Mouse (Mus musculus): ENCODE results near the gene Trim24.
A peak's percentile ranks its signal among the peaks of the same experiment; 100 is the strongest.
"Not testable (repeated sequence)": the region's sequence is repeated elsewhere in the genome, so short reads cannot be mapped to it uniquely, and the experiment has no call there.

The Trim24 gene

DNA sequence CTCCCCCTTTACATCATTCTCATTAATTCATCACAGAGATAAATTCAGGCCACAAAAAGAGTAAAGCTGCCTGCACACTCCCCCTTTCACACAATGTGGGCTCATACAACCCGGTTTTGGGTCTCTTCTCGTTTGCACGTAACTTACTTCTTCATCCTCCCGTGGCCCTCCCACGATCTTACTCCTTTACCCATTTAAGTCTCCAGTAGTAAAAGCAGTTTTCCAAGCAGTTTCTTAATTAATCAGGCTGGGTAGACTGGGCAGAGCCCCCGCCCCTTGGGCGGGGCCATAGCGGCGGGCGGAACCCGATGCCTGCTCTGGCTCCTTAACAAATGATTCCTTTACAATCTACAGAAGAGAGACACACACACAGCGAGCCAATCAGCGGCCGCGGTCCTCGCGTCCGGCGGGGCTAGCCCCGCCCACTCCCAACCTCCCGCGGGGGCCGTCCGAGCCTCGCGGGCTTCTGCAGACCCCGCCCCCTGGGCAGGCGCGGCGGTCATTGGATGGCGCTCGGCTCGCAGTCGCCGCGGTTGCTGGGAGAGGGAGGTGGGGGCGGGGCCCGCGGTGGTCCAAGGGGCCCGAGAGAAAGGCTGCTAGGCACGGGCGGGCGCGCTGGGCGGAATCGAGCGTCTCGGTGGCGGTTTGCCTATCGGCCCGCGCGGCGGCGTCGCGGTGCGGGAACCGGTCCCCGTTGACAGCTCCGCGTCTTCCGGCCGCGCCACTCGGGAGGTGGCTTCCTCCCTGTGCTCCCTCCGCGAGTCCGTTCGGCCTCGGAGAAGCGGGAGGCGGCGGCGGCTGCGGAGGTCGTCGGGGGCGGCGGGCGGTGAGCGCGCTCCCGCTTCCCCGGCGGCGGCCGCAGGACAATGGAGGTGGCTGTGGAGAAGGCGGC is at the start of gene Trim24:
Trim24 (plus strand) TSS at position 567 of the 892 bp plus-strand sequence.
- peak; percentile 94 for DNase-seq (ENCODE audit: low read depth, low spot score)

GRCm38 (mm10) chr6:37821531-37822051 is 49.0 kb upstream of the Trim24 start:
- no peak for DNase-seq (ENCODE audit: low read depth, low spot score)

GRCm38 (mm10) chr6:37822390-37822789 is 48.2 kb upstream of the Trim24 start:
- DNase-seq (ENCODE audit: low read depth, low spot score) = no peak

- no peak for DNase-seq (ENCODE audit: low read depth, low spot score)
Observed at GRCm38 (mm10) chr6:37823731-37824130, 46.9 kb upstream of the Trim24 start.

GRCm38 (mm10) chr6:37825331-37826115 is 45.1 kb upstream of the Trim24 start:
- DNase-seq (ENCODE audit: low read depth, low spot score) = not testable (repeated sequence)

DNA sequence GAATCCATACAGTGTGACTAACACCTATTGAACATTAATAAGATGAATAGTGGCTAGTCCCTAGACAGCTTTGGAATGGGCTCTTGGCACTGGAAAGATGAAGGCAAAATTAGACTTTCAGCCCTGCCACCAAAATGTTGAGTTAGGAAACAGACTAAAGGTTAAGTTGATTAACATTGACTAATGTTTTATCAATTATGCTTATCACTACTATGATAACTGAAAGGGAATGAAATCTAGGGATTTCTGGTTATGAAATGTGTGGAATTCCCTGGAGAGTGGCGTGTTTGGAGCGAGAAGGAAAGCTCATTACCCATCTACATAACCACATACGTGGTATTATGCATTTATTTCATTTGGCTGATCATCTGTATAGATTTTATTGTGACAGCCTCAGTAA is 41.7 kb upstream of the Trim24 start:
- DNase-seq (ENCODE audit: low read depth, low spot score) = no peak

- DNase-seq (ENCODE audit: low read depth, low spot score) = no peak
Observed at GRCm38 (mm10) chr6:37829631-37830030, 41.0 kb upstream of the Trim24 start.

- no peak for DNase-seq (ENCODE audit: low read depth, low spot score)
Observed at GRCm38 (mm10) chr6:37833691-37834090, 36.9 kb upstream of the Trim24 start.

GRCm38 (mm10) chr6:37836951-37837565 is 33.6 kb upstream of the Trim24 start:
- not testable (repeated sequence) for DNase-seq (ENCODE audit: low read depth, low spot score)

- no peak for DNase-seq (ENCODE audit: low read depth, low spot score)
Observed at GRCm38 (mm10) chr6:37842779-37843605, 27.6 kb upstream of the Trim24 start.

- DNase-seq (ENCODE audit: low read depth, low spot score) = no peak
Observed at GRCm38 (mm10) chr6:37843647-37844273, 26.9 kb upstream of the Trim24 start.

DNA sequence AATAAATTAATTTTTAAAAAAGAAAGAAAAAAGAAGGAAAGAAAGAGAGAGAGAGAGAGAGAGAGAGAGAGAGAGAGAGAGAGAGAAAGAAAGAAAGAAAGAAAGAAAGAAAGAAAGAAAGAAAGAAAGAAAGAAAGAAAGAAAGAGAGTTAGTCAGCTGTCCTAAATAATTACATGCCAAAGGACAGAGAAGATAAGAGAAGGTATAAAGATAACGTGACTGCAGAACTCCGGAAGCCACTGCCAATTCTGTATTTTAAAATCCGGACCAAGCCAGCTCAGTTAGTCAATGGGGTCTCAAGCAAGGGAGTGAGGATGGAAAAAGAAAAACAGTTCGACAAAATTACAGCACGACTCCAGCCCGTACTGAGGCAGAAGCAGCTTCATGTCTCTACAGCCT is 25.7 kb upstream of the Trim24 start:
- DNase-seq (ENCODE audit: low read depth, low spot score) = not testable (repeated sequence)

- not testable (repeated sequence) for DNase-seq (ENCODE audit: low read depth, low spot score)
Observed at GRCm38 (mm10) chr6:37847531-37847930, 23.1 kb upstream of the Trim24 start.

GRCm38 (mm10) chr6:37851352-37851751 is 19.3 kb upstream of the Trim24 start:
- no peak for DNase-seq (ENCODE audit: low read depth, low spot score)

DNA sequence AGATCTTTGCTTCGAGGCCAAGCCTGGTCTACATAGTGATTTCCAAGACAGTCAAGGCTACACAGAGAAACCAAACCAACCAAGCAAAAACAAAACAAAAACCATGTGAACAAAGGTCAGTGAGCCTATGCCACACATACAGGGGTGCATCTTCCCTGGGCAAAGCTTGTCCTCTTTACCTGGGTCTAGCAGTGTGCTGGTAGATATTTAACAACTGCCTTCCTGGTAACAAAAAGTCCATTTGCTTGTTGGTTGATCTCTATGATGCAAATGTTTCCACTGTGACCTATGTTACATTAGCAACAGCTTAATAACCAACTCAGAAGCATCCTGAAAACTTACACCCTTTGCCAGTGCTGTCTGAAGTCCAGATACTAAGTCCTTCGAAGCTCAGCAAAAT is 17.3 kb upstream of the Trim24 start:
- no peak for DNase-seq (ENCODE audit: low read depth, low spot score)

DNA sequence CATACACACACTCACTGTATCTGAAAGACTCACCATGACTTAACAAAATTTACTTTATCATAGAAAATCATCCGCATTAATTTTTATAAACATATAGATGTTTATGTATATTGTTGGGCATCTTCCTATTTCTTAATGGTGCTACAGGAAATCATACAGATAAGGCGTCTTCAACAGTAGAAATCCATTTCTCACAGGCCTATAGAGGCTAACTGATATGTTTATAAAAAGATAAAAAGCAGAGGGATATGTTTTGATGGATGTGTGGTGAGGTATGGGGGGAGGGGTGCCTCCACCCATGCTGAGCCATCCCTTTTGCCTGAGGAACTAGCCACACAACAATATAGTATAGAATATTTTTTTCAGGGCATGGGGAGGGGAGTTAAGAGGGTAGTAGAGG is 15.2 kb upstream of the Trim24 start:
- DNase-seq (ENCODE audit: low read depth, low spot score) = no peak

DNA sequence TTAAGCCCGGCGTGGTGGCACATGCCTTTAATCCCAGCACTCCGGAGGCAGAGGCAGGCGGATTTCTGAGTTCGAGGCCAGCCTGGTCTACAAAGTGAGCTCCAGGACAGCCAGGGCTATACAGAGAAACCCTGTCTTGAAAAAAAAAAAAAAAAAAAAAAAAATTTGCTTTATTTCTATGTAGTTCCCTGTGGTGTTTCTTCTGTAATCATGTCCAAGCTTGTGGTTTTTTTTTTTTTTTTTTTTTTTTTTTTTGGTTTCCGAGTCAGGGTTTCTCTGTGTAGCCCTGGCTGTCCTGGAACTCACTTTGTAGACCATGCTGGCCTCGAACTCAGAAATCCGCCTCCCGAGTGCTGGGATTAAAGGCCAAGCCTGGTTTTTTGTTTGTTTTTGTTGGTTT is 14.3 kb upstream of the Trim24 start:
- not testable (repeated sequence) for DNase-seq (ENCODE audit: low read depth, low spot score)

GRCm38 (mm10) chr6:37857196-37857874 is 13.3 kb upstream of the Trim24 start:
- DNase-seq (ENCODE audit: low read depth, low spot score) = no peak

DNA sequence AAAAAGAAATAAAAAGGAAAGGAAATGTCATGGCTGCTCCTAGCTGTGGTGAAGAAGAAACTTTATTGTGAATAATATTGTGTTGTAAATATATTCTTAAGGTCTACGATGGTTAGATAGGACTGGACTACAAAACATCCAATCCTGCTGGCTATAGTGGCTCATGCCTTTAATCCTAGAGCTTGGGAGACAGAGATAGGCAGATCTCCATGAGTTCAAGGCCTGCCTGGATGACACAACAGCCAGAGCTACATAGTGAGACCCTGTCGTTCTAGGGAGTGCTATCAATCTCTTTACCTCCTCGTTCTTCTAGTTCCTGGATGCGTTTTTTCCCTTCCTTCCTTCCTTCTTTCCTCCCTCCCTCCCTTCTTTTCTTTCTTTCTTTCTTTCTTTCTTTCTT is 12.5 kb upstream of the Trim24 start:
- no peak for DNase-seq (ENCODE audit: low read depth, low spot score)

GRCm38 (mm10) chr6:37862893-37863292 is 7.7 kb upstream of the Trim24 start:
- peak; percentile 49 for DNase-seq (ENCODE audit: low read depth, low spot score)

All from c-Kit-negative CD71-positive TER-119-positive erythroid progenitor cells, embryonic 14.5 days (primary cell).